Mouse (Mus musculus) cortical plate, adult 2 months (tissue): ENCODE data around the gene Timm23. TPM values are rescaled to one million over a fixed set of nuclear protein-coding genes. Genes with fewer than 3 reads are reported as not detected.
"Not testable (repeated sequence)": the region's sequence is repeated elsewhere in the genome, so short reads cannot be mapped to it uniquely, and the experiment has no call there.

Experiments used
- H3K27ac ChIP-seq: fragments of 200-500 bp; 2 replicates; pipeline ENCODE4 v1.5.1; 2012; ENCODE audit warnings: low read length, control low read depth, inconsistent platforms; ENCODE audit not compliant: insufficient read depth
- H3K4me1 ChIP-seq: fragments of 200-500 bp; 2 replicates; pipeline ENCODE4 v1.6.1; 2011; ENCODE audit warnings: low read length; ENCODE audit not compliant: control insufficient read depth, insufficient read depth
- H3K4me3 ChIP-seq: fragments of 200-500 bp; 2 replicates; pipeline ENCODE4 v1.5.1; 2011; ENCODE audit warnings: mild to moderate bottlenecking, low read length, control low read depth; ENCODE audit not compliant: insufficient read depth
- CTCF ChIP-seq: fragments of 200-500 bp; IDR thresholded peaks from 2 replicates; pipeline ENCODE4 v1.5.1; 2011; ENCODE audit warnings: mild to moderate bottlenecking, control low read depth, low read length; ENCODE audit not compliant: insufficient read depth; ENCODE audit errors: extremely low read depth
- POLR2A ChIP-seq: fragments of 200-500 bp; IDR thresholded peaks from 2 replicates; pipeline ENCODE4 v1.6.1; 2011; ENCODE audit warnings: mild to moderate bottlenecking, low read length, control low read depth; ENCODE audit not compliant: insufficient read depth; ENCODE audit errors: extremely low read depth
- polyA plus RNA-seq: library from polyadenylated mRNA; depleted of rRNA; stranded (reverse); fragments of >200 nt; gene quantifications from 2 replicates; pipeline ENCODE4 v1.2.3, GENCODE M21; 2012; rRNA removed

Gene Timm23
- 121 and 128 TPM in 2 replicates for polyA plus RNA-seq

DNA sequence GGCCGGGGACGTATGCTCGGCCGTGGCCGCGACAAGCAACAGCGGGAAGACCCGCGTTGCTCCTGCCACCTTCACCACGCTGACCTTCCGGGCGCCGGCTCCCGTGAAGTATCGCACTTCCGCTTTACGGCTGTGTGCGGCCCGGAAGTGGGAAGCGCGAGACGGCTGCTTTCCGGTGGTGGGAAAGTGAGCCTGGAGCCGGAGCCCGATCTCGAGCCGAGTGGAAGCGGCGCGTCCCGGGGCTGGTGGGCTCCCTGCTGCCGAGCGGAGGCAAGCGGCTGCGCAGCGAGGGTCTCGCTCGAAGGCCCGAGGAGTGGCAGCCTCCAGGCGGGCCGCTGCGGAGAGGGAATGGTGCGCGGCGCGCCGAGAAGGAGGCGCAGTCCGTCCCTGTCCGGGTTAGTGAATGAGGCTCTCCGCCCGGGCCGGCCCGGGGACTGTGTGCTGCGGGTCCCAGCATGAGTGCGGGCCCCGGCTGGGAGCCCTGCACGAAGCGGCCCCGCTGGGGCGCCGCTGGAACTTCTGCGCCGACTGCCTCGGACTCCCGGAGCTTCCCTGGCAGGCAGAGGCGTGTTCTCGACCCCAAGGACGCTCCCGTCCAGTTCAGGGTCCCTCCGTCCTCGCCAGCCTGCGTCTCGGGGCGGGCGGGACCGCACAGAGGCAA lies at the start of gene Timm23, which contains the start of gene Parg:
Gene Timm23, minus strand, starts transcription at position 108 of the 661 bp plus-strand sequence.
Gene Parg, plus strand, starts transcription at position 159 of the 661 bp plus-strand sequence.
- peak within 1 kb of the TSS; percentile 91 for H3K4me3 ChIP-seq
- no peak within 1 kb of the TSS for H3K27ac ChIP-seq
- TF ChIP-seq CTCF (no peak), POLR2A (0 out of 2 replicates have a peak, but pooled peaks have one; percentile 11)
- H3K4me1 ChIP-seq, result peaks cover 14% of the 10 kb centered on the region

DNA sequence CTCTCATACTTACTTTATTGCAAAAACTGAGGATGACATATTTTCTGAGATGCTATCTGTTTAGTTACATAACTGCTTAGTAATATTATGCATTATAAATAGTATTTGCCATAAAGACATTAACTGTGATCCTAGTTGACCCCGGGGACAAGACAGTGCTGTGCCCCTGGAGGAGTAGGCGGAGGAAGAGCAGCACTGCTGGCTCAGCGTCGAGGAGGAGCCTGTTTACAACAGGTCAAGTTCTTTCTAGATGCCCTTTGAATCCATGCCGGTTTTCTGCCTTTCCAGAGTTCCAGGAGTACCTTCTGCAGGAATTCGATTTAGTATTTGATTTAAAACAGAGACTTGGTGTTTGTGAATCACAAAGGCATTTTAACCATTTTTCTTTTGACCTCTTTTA lies 47.9 kb upstream of the Timm23 start:
- H3K4me3 ChIP-seq, result no peak overlapping the region
- TF ChIP-seq CTCF, result no peak
- H3K27ac ChIP-seq, result no peak overlapping the region
- no peaks in the 10 kb centered on the region for H3K4me1 ChIP-seq

DNA sequence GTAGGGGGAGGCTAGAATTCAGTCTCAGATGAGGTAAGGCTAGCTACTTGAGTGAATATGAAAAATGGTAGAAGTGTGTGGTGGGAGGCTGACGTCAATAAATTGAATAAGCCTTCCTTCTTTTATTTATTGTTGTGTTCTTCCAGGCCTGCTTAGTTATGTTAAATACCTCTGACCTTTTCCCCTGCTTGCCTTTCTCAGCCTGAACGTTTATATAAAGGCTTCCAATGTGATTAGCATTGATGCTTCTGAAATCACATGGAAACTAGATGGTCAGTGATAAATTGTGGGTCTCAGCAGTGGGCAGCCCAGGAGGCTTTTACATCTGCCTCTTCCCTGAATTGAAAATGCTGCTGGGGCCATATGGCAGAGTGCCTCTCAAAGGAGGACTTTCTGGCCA lies 44.3 kb upstream of the Timm23 start:
- Histone ChIP-seq H3K4me1 (no peaks in the 10 kb centered on the region), H3K4me3 (no peak overlapping the region)
- TF ChIP-seq CTCF, result no peak
- TF ChIP-seq POLR2A, result no peak

DNA sequence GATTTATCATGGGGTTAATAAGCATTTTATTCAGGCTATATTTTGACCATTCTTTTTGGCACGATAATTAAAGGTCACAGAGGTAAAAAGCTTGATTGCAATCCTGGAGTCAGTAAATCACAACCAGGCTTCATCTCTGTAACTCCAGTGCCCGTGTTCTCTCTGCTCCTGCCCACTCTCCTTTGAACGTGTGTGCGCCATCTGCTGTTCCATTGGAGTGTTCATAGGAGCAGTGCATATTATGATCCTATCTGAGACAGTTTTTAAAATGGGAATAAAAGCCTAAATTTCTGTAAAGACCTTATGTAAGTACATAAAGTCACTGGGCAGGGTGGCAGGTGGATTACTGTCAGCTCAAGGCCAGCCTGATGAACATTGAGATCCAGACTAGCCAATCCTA lies 40.7 kb upstream of the Timm23 start:
- no peak for TF ChIP-seq POLR2A
- peak; percentile 20; the same call in 1 of the 2 replicates for TF ChIP-seq CTCF
- H3K4me1 ChIP-seq, result no peaks in the 10 kb centered on the region
- no peak overlapping the region for H3K4me3 ChIP-seq
- no peak overlapping the region for H3K27ac ChIP-seq

More for the DNA sequence above, 44.3 kb upstream of the Timm23 start:
- no peak overlapping the region for H3K27ac ChIP-seq

DNA sequence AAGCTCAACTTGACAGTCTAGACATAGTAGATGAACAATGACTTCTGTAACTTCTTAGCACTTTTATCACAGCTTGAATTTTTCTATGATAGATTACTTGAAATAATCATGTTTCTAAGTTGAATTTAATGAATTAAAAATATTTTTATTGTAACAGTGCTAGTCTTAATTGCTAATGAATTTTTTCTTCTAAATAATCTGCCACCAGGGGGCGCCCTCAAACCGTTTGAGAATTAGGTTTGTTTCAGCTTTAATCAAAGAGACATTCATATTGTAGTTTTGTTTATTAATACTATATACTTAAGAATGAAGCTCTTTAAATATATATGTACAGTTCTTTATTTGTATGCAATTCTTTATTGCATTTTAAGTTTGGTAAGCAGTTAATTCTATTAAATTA lies 27.3 kb upstream of the Timm23 start:
- Histone ChIP-seq H3K4me3 (no peak overlapping the region), H3K27ac (no peak overlapping the region), H3K4me1 (no peaks in the 10 kb centered on the region)
- TF ChIP-seq CTCF (no peak), POLR2A (no peak)

DNA sequence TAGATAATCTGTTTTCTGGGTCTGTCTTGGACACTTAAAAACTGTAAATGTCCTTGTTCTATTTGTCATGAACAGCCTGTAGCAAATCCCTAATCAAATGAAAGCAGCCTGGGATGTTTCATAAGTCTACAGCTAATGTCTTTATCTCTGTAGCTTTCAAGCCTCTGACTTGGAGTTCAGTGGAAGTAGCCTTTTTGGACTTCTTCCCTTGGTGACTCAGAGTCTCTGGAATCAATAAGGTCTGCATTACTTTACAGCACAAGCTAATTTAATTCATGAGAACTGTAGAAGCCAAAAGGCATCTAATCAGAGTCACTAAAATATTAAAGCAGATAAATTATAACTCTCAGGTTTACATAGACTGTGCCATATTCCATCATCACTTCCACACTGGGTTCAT lies 24.9 kb upstream of the Timm23 start:
- TF ChIP-seq POLR2A (no peak), CTCF (no peak)
- H3K4me1 ChIP-seq, result no peaks in the 10 kb centered on the region
- no peak overlapping the region for H3K27ac ChIP-seq
- H3K4me3 ChIP-seq, result no peak overlapping the region

DNA sequence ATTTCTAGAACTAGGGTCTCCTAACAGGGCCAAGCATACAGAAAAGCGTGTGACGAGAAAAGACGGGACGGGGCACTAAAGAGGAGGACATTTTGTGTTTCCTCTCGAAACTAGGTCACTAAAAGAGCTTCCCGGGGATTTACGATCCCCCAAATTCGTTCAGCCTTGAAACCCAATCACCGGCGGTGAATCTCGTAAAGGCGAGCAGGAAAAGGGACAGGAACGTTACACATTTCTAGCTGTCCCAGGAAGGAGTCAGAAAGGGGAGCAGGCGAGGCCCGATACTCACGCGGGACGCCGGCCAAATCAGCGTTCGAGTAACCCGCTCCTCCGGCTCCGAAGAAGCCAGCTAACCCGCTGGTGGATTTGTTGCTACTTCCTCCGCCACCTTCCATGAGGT lies 344 bp downstream of the Timm23 start:
- TF ChIP-seq CTCF (no peak), POLR2A (no peak)
- H3K27ac ChIP-seq, result no peak overlapping the region

DNA sequence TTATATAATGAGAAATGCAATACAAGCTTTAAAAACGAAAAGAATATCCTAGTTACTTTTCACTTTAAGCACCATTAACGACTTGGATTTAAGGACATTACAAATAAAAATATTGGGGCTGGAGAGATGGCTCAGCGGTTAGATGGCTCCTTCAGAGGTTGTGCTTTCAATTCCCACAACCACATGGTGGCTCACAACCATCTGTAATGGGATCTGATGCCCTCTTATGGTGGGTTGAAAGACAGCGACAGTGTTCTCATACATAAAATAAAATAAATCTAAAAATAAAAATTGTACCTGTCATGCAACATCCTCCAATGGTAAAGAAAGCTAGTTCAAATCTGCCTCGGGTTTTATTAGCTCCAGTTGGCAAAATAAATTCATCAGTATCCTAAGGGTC lies 8.1 kb downstream of the Timm23 start:
- H3K27ac ChIP-seq, H3K4me1 ChIP-seq, H3K4me3 ChIP-seq: not testable (repeated sequence)

More for the DNA sequence above, 344 bp downstream of the Timm23 start:
- H3K4me1 ChIP-seq, result peaks cover 14% of the 10 kb centered on the region
- peak overlapping the region; percentile 91 for H3K4me3 ChIP-seq

DNA sequence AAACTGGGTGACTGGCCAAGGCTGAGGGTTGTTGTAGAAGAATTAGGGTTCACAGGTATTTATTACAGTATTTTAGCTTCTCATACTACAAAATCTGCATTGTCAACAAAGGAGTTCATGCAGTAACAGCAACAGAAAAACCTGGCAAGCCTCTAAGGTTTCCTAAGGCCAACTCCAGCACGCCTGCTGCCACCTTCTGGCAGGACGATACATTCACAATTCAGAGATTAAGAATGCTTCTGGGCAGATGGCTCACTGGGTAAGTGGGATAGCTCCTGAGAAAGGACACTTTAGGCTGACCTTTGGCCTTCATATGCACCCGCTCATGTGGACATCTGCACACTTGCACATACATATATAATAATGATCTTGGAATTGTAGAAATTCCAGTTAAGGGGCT lies 9.3 kb downstream of the Timm23 start:
- Histone ChIP-seq H3K4me1 (no peaks in the 10 kb centered on the region), H3K27ac (no peak overlapping the region), H3K4me3 (no peak overlapping the region)
- TF ChIP-seq CTCF (peak; percentile 73), POLR2A (no peak)

DNA sequence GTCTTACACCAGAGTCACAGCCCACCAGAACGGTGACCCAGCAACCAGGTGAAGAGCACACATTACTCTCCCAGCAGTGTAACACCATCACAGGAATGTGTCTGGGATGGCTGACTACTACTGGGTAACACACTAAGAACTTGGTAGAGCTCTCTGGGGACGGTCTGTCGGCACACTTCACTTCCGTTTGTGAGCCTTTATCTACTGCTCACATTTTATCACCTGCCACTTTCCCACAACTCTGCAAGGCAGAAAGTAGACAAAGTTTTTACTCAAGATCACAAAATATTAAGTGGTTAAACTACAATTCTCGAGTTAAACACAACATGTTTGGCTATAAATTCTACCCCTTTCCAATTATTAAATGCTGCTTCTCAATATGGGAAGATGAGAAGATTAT lies 9.8 kb downstream of the Timm23 start:
- Histone ChIP-seq H3K4me3 (no peak overlapping the region), H3K27ac (no peak overlapping the region), H3K4me1 (no peaks in the 10 kb centered on the region)
- TF ChIP-seq POLR2A (no peak), CTCF (no peak)
